Mouse (Mus musculus) heart, embryonic 16.5 days (tissue): ENCODE results near the gene Cfd. TPM values are rescaled to one million over a fixed set of nuclear protein-coding genes. Genes with fewer than 3 reads are reported as not detected.

Source experiments
- ATAC-seq: fragments of 200-750 bp; cut with Nextera tagmentation; replicated peaks from 2 replicates; pipeline ENCODE4 v1.8.0; 2017; ENCODE audit warnings: moderate number of reproducible peaks; ENCODE audit not compliant: insufficient read depth, low FRiP score; ENCODE audit errors: extremely low read depth
- H3K27ac ChIP-seq: fragments of 300-500 bp; sonication (generic); 2 replicates; pipeline ENCODE4 v1.5.1; 2014; ENCODE audit warnings: mild to moderate bottlenecking, low read length, control low read depth, moderate library complexity
- H3K27me3 ChIP-seq: fragments of 300-500 bp; sonication (generic); 2 replicates; pipeline ENCODE4 v1.6.1; 2014; ENCODE audit warnings: low read length, mixed read lengths; ENCODE audit not compliant: control insufficient read depth, insufficient read depth
- H3K36me3 ChIP-seq: fragments of 300-500 bp; sonication (generic); 2 replicates; pipeline ENCODE4 v1.6.1; 2014; ENCODE audit not compliant: control insufficient read depth, insufficient read depth
- H3K4me1 ChIP-seq: fragments of 300-500 bp; sonication (generic); 2 replicates; pipeline ENCODE4 v1.6.1; 2014; ENCODE audit warnings: low read length, mixed read lengths; ENCODE audit not compliant: control insufficient read depth, insufficient read depth
- H3K4me2 ChIP-seq: fragments of 300-500 bp; sonication (generic); 2 replicates; pipeline ENCODE4 v1.6.1; 2014; ENCODE audit warnings: low read depth, mild to moderate bottlenecking, control low read depth, low read length
- H3K4me3 ChIP-seq: fragments of 300-500 bp; sonication (generic); 2 replicates; pipeline ENCODE4 v1.5.1; 2014; ENCODE audit warnings: mild to moderate bottlenecking, control low read depth, low read length
- H3K9ac ChIP-seq: fragments of 300-500 bp; sonication (generic); 2 replicates; pipeline ENCODE4 v1.6.1; 2014; ENCODE audit warnings: low read length, control low read depth
- H3K9me3 ChIP-seq: fragments of 300-500 bp; sonication (generic); replicated peaks from 2 replicates; pipeline ENCODE4 v1.6.1; 2016; ENCODE audit warnings: low read length; ENCODE audit not compliant: control insufficient read depth
- WGBS: fragments of 180-500 bp; shearing (Covaris S2); extraction: QIAGEN DNeasy Blood & Tissue Kit; methylation state at CpG from one replicate; pipeline ENCODE4 v1.1.7; 2014; 5-methylcytosine and 5-hydroxymethylcytosine counted together
- polyA plus RNA-seq: library from polyadenylated mRNA; unstranded; fragments of >200 nt; fragmentation: Nextera tagmentation; extraction: Ambion mirVana; gene quantifications from 2 replicates; pipeline ENCODE4 v1.2.1, GENCODE M21; 2015

Cfd gene
- not detected in 2 replicates for polyA plus RNA-seq

DNA sequence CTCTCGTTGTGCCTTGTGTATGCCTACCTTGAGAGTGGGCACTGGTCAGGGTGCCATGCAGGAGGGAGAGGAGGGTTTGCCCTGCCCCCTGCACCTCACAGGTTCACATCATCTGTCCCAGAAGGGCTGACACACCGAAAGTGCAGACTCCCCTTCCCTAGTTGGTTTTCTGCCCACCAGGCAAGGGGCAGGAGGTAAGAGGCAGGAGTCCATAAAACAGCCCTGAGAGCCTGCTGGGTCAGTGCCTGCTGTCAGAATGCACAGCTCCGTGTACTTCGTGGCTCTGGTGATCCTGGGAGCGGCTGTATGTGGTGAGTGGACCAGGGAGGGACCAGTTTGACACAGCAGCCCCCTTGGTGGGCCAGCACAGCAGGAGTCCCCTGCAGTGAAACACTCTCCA, at the start of gene Cfd:
Gene Cfd, plus strand, starts transcription at position 184 of the 400 bp plus-strand sequence.
- 32% methylated on average over 5 of the region's 5 CpGs for WGBS
- ATAC-seq: no peak

DNA sequence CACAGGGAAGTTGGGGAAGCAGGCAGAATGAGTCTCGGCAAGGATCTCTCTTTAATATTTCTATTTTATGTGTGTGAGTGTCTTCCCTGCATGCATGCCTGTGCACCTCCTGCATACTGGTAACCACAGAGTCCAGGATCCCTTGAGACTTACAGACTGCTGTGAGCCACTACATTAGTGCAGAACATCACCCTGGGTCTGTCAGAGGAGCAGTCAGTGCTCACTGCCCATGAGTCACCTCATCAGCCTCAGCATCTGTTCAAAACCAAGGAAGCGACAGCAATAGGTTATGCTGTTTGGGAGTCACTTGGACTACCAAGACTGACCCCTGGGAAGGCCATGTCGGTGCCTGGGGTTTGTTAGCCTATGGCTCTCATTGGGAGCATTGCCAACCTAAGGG, 48.3 kb upstream of the Cfd start:
- no peaks in the 10 kb centered on the region for H3K9me3 ChIP-seq
- no peak overlapping the region for H3K4me2 ChIP-seq
- H3K27ac ChIP-seq: peak overlapping the region; percentile 27; the same call in 1 of the 2 replicates
- 62% methylated on average over 3 of the region's 3 CpGs for WGBS
- no peaks in the 10 kb centered on the region for H3K27me3 ChIP-seq
- no peaks in the 10 kb centered on the region for H3K36me3 ChIP-seq
- peaks cover 16% of the 10 kb centered on the region for H3K4me1 ChIP-seq
- no peak for ATAC-seq
- H3K4me3 ChIP-seq: no peak overlapping the region
- no peak overlapping the region; the same call in 1 of the 2 replicates for H3K9ac ChIP-seq

More for the DNA sequence above, at the start of gene Cfd:
- Histone ChIP-seq H3K9me3 (no peaks in the 10 kb centered on the region), H3K4me1 (no peaks in the 10 kb centered on the region), H3K9ac (no peak within 1 kb of the TSS), H3K27me3 (no peaks in the 10 kb centered on the region; the same call in 1 of the 2 replicates), H3K4me3 (no peak within 1 kb of the TSS), H3K36me3 (peaks cover 6% of the 10 kb centered on the region), H3K27ac (no peak within 1 kb of the TSS), H3K4me2 (no peak within 1 kb of the TSS)

DNA sequence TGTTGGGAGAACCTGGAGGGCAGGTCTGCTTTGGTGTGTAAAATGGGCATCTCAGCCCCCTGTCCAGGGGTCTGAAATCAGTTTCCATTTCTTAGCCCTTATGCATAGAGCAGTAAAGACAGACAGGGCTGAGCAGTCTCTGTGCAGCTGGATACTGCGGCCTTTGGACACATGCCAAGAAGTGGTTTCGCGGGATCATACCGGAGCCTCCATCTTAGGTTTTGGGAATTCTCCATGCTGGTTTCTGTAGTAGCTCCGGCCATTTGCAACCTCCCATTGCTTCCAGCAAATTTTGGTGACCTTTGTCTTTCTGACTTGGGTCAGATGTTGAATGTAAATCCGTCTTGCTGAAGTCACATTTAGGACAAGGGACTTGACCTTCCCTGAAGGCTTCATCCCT, 47.2 kb upstream of the Cfd start:
- Histone ChIP-seq H3K9ac (peak overlapping the region; percentile 29; the same call in 1 of the 2 replicates), H3K27me3 (no peaks in the 10 kb centered on the region), H3K36me3 (no peaks in the 10 kb centered on the region), H3K4me3 (no peak overlapping the region), H3K27ac (no peak overlapping the region), H3K4me1 (peaks cover 16% of the 10 kb centered on the region), H3K9me3 (no peaks in the 10 kb centered on the region), H3K4me2 (no peak overlapping the region)
- no peak for ATAC-seq
- 54% methylated on average over 6 of the region's 6 CpGs for WGBS

DNA sequence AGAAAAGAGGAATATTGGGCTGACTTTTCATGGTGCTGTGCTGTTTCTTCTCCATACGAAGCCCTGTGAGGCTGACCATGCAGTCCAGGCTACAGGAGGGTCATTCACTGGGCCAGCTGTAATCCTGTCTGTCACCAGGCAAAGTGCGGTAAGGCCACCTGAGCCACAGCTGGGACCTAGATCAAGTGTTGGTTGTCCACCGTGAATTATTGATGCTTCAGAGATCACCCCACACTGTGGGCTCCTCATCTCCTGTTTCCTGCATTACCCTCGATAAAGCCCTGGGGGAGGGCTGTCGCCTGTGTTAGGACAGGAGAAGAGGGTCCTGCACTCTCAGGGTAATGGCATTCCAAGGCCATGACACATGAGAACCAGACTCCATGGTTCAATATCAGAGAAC, 44.1 kb upstream of the Cfd start:
- peaks cover 25% of the 10 kb centered on the region for H3K4me1 ChIP-seq
- H3K4me3 ChIP-seq: no peak overlapping the region
- H3K9ac ChIP-seq: no peak overlapping the region
- H3K27me3 ChIP-seq: no peaks in the 10 kb centered on the region
- no peaks in the 10 kb centered on the region for H3K36me3 ChIP-seq
- no peak for ATAC-seq
- 45% methylated on average over 5 of the region's 5 CpGs for WGBS
- H3K27ac ChIP-seq: no peak overlapping the region
- no peak overlapping the region for H3K4me2 ChIP-seq
- H3K9me3 ChIP-seq: no peaks in the 10 kb centered on the region

DNA sequence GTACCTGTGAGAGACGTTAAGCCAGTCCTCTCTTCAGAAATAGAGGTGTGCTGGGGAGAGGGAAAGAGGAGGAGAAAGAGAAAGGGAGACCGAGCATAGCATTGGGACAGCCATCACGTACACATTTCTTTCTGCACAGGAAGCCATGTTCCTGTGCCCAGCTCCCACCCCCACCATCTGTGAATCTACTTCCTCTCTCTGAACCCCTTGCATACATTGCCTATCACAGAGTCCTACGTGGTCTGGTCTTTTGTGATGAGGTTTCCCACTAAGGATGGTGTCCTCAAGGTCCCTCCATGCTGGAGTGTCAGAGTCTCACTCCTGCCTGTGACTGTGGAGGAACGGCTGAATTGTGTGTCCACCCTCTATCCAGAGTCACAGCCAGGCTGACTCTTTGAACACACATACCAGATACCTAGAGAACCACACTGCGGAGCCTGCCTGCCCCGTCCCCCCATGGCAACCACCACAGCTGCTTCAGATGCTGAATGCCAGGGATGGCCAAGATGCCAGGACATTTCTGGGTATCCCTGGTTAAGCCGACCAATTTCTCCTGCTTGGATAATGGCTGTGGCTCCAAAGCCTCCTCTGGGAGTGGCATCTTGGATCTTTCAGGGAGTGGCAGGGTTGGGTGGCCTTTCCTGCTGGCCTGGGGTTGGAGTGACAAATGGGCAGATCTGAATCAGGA, 40.6 kb upstream of the Cfd start:
- peak overlapping the region; percentile 51 for H3K27ac ChIP-seq
- H3K4me3 ChIP-seq: no peak overlapping the region
- no peak for ATAC-seq
- H3K9ac ChIP-seq: no peak overlapping the region
- WGBS: 66% methylated on average over 8 of the region's 8 CpGs
- peaks cover 28% of the 10 kb centered on the region for H3K4me1 ChIP-seq
- no peak overlapping the region for H3K4me2 ChIP-seq
- H3K9me3 ChIP-seq: no peaks in the 10 kb centered on the region
- no peaks in the 10 kb centered on the region for H3K36me3 ChIP-seq
- H3K27me3 ChIP-seq: no peaks in the 10 kb centered on the region

DNA sequence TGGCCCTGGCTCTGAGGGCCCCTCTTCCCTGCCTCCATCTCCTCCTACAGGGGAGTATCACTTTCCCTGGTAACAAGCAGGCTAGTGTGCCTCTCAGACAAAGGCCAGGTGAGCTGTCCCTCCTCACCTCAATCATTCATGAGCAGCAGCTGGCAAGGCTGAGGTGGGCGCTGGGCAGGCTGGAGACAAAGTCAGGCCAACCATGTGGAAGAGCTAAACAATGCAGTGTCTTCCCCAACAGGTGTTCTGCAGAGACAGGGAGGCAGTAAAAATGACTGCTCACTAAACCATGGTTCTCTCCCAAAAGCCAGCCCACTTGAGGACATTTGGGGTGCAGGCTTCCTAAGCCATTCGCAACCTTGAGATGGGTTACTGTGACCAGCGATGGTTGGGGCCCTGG, 39.0 kb upstream of the Cfd start:
- H3K36me3 ChIP-seq: peaks cover 4% of the 10 kb centered on the region; the same call in 1 of the 2 replicates
- peaks cover 37% of the 10 kb centered on the region for H3K4me1 ChIP-seq

DNA sequence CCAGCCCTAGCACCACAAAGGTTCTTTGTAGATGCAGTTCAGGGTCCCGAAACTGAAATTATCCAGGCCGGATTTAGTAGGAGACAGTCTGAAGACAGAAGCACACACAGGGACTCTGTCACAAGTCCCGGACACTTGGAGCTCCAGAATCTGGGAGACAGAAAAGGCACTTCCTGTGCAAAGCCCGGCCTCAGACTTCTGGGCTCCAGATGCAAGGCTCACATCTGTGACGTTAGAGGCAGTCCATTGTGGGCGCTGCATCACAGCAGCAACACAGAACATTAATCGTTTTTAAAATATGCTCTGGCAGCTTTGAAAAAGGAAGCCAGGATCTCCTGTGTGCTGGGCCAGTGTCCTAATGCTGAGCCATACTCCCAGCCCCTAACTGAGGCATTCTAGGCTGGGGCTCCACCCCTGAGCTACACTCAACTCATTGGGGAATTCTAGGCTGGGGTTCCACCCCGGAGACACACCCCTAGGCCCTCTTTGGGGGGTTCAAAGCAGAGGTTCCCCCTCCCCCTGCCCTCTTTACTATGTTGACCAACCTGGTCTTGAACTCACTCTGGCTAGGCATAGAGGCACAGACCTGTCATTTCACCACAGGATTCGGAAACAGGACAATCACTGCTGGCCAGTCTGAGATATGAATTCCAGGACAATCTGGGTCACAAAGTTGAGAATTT, 38.4 kb upstream of the Cfd start:
- H3K4me3 ChIP-seq: peak overlapping the region; percentile 52
- no peaks in the 10 kb centered on the region for H3K9me3 ChIP-seq
- H3K27ac ChIP-seq: peak overlapping the region; percentile 99
- peaks cover 43% of the 10 kb centered on the region for H3K4me1 ChIP-seq
- 36% methylated on average over 9 of the region's 9 CpGs for WGBS
- ATAC-seq: no peak
- H3K9ac ChIP-seq: peak overlapping the region; percentile 75
- H3K36me3 ChIP-seq: peaks cover 4% of the 10 kb centered on the region; the same call in 1 of the 2 replicates
- peak overlapping the region; percentile 68 for H3K4me2 ChIP-seq
- no peaks in the 10 kb centered on the region for H3K27me3 ChIP-seq

More for the DNA sequence above, 39.0 kb upstream of the Cfd start:
- Histone ChIP-seq H3K9me3 (no peaks in the 10 kb centered on the region), H3K4me2 (peak overlapping the region; percentile 68), H3K27ac (peak overlapping the region; percentile 99), H3K4me3 (no peak overlapping the region), H3K27me3 (no peaks in the 10 kb centered on the region), H3K9ac (peak overlapping the region; percentile 75)
- WGBS: 64% methylated on average over 3 of the region's 3 CpGs
- ATAC-seq: no peak

DNA sequence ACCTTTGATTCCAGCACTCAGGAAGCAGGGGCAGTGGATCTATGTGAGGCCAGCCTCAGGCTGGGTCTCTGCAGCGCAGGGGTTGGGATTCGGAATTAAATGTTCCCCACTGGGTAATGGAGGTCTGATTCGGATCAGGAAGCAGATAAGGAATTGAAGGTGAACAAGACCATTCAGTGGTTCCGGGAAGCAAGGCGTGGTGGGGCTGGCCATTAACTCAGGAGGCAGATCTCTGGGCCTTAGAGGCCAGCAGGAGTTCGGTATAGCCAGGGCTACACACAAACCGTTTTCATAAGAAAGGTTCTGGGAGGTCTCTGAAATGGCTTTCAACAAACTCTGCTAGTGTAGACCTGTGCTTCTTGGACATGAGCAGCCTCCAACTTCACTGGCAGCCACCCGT, 37.8 kb upstream of the Cfd start:
- H3K36me3 ChIP-seq: peaks cover 4% of the 10 kb centered on the region; the same call in 1 of the 2 replicates
- H3K9me3 ChIP-seq: no peaks in the 10 kb centered on the region
- WGBS: 28% methylated on average over 8 of the region's 8 CpGs
- peak overlapping the region; percentile 52 for H3K4me3 ChIP-seq
- no peaks in the 10 kb centered on the region for H3K27me3 ChIP-seq
- peak overlapping the region; percentile 75 for H3K9ac ChIP-seq
- ATAC-seq: no peak
- peaks cover 49% of the 10 kb centered on the region for H3K4me1 ChIP-seq
- H3K4me2 ChIP-seq: peak overlapping the region; percentile 68
- peak overlapping the region; percentile 99 for H3K27ac ChIP-seq

DNA sequence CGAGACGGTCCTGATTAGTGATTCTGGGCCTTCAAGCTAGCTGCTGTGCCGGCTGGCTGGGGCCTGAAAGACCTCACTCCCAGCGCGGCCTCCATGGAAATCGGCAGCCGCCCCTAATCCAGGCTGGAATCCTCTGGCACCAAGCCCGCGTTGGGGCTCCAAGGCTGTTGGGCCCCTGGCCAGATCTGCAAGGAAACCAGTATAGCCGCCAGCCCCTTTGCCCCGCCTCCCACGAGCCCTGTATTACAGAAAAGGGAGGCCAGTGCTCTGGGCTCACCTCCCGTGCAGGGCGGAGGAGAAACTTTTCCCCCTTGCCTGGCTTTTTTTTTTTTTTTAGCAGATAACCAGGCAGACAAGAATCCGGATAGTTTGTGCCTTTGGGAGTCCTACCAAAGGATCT, 37.3 kb upstream of the Cfd start:
- Histone ChIP-seq H3K4me3 (peak overlapping the region; percentile 52), H3K27me3 (no peaks in the 10 kb centered on the region), H3K36me3 (peaks cover 4% of the 10 kb centered on the region; the same call in 1 of the 2 replicates), H3K9me3 (no peaks in the 10 kb centered on the region), H3K4me1 (peaks cover 55% of the 10 kb centered on the region), H3K4me2 (peak overlapping the region; percentile 68), H3K27ac (peak overlapping the region; percentile 99), H3K9ac (peak overlapping the region; percentile 75)
- WGBS: under 1% methylated on average over 15 of the region's 15 CpGs
- peak; percentile 59 for ATAC-seq
